Mouse (Mus musculus) lung, adult 2 months (tissue): ENCODE data around the gene Tiam1.

ENCODE experiments used
- CTCF ChIP-seq: fragments of 200-500 bp; IDR thresholded peaks from 2 replicates; pipeline ENCODE4 v1.5.1; 2011; ENCODE audit warnings: mild to moderate bottlenecking, low read length, control low read depth; ENCODE audit not compliant: insufficient read depth
- POLR2A ChIP-seq: fragments of 200-500 bp; IDR thresholded peaks from 2 replicates; pipeline ENCODE4 v1.6.1; 2011; ENCODE audit warnings: low read depth, mild to moderate bottlenecking, control low read depth, low read length, borderline replicate concordance; ENCODE audit errors: extremely low read depth

- TF ChIP-seq CTCF (no peak), POLR2A (no peak)
Observed at GRCm38 (mm10) chr16:89897547-89898298, 245.8 kb downstream of the Tiam1 start.
